Mouse (Mus musculus): ENCODE measurements around the gene Abcf2.

The Abcf2 gene

DNA sequence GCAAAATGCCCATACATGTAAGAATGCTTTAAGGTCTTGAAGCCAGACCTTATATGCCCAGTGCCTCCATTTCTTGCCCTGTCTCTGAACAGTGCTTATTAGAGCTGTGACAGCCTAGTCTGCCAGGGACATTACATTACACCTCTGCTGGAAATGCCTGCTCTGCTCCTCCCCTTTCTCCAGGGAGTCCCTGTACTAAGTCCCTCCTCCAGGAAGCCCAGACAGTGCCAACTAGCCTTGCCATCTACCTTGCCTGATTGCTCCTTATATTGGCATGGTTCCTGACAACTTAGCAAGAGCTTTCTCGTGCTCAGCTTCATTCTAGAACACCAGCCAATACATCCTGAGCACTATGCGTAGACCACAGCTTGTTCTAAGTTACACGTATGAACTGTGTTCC is 41.5 kb downstream of the Abcf2 start:
- DNase-seq (ENCODE audit: extremely low read depth, insufficient read length, low spot score) = no peak

DNA sequence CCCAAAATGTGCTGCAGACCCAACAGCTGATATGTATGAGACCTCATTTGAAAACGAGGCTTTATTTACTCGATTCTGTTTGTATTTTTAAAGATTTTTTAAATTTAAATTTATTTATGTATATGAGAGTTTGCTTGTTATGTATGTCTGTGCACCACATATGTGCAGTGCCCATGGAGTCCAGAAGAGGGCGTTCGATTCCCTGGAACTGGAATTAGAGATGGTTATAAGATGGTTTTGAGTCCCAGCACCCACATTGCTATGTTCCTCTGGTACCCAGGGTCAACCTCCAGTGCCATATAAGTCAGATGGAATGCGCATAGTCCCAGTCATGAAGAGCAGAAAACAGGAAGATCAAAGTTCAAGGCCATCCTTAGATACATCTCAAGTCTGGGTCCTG is 43.0 kb downstream of the Abcf2 start:
- no peak for DNase-seq (ENCODE audit: extremely low read depth, insufficient read length, low spot score)

DNA sequence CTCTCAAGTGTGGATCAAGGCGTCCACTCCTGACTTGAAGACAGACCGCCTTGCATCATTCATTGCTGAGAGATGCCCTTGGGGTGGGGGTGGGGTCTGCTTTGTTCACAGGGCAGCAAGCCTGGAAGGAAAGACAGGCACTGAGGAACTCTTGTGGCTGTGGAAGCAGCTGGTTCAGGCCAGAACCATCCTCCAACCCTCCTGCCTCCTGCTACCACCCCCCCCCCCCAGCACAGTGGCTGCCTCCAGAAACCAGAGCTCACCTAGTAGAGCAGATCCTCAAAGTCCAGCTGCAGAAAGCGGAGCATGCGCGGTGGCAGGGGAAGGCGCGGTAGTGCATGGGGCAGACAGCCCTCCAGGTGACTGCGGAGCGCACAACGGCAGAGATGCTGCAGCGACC is 43.9 kb downstream of the Abcf2 start:
- DNase-seq (ENCODE audit: extremely low read depth, insufficient read length, low spot score) = no peak

DNA sequence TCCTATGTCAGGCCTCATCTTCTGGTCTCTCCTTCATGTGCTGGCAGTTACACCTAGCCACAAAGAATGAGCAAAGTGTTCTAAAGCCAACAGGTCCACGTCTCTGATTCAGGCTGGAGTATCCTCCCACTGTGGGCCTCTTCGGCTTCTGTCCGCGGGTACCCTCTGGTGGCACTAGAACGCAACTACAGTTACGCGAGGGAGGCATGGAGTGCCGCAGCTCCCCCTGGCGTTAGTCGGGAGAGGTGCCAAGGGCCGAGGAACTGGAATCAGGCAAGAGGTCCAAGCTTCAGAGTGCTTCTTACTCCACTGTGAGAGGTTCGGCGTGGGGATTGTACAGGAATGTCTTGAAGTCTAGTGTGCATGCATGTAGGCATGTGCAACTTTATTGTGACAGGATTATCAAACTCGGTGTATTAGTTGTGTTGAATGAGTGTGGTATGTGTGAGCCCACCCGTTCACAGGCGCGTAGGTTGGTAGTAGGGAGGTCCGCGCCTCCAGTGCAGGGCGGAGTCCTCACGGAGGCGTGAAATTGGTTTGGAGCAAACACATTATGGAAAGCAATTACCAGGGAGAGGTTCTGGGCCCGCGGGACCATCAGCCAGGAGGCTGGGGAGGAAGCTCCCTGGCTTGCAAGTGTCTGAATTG is 47.1 kb downstream of the Abcf2 start:
- peak; percentile 70 for DNase-seq (ENCODE audit: extremely low read depth, insufficient read length, low spot score)

DNA sequence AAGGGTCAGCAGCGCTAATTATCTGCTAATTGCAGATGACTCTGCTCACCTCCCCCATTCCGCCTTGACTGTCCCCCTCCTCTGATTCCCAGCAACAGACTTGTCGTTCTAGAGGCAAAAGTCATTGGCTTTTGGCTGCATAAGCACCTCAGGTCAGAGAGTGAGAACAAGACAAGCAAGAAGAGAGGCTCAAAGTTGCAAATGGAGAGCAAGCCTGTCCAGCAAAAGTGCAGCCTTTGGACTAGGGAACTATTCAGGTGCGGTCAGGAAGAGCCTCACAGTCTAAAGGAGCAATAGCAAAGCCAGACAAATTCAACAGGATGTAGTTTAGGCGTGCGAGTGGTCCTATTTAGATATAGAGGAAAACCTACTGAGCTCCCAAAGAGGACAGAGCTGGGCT is 49.5 kb downstream of the Abcf2 start:
- no peak for DNase-seq (ENCODE audit: extremely low read depth, insufficient read length, low spot score)

DNA sequence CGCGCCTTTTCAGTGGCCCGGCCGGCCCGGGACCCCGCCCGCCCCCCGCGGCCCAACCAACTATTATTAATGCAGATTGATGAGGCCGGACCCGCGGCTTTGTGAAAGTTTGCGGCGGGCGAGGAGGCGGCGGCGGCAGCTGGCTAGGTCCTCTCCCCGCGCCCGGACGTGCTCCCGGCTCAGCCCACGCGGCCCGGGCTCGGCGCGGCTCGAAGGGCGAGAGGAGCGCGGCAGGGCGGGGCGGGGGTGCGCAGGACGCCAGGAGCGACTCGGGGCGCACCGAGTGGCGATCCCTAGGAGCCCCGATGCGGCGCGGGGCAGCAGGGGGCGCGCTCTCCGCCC is 50.4 kb downstream of the Abcf2 start, which contains the start of gene Gbx1:
Gbx1 (minus strand) TSS at position 314 of the 342 bp plus-strand sequence.
- no peak for DNase-seq (ENCODE audit: extremely low read depth, insufficient read length, low spot score)

DNA sequence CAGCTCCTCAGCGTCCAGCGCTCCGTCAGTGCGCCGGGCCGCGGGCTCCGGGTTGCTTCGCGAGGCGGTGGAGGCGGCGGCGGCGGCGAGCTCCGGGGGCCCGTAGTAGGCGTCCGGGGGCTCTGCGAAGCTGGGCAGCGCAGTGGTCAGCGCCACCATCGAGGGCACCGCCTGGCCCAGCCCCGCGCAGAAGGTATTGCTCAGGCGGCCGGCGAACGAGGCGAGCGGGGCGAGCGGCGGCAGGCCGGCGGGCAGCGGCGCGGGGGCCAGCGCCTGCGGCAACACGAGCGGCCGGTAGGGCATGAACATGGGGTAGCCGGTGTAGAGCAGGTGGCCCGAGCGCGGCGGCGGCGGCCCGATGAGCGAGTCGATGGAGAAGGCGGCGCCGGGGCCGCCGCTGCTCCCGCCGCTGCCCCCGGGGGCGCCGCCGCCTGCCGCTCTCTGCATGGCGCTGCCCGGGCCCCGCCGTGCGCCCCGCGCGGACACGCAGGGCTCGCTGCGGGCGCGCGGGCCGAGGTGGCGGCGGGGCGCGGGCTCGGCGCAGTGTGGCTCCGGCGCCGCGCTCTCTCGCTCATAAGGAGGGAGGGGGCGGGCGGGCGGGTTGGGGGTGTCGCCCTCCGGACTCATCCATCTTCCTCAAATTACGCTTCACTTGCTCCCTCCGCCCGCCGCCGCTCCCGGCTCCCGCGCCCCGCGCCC is 50.9 kb downstream of the Abcf2 start:
- no peak for DNase-seq (ENCODE audit: extremely low read depth, insufficient read length, low spot score)

DNA sequence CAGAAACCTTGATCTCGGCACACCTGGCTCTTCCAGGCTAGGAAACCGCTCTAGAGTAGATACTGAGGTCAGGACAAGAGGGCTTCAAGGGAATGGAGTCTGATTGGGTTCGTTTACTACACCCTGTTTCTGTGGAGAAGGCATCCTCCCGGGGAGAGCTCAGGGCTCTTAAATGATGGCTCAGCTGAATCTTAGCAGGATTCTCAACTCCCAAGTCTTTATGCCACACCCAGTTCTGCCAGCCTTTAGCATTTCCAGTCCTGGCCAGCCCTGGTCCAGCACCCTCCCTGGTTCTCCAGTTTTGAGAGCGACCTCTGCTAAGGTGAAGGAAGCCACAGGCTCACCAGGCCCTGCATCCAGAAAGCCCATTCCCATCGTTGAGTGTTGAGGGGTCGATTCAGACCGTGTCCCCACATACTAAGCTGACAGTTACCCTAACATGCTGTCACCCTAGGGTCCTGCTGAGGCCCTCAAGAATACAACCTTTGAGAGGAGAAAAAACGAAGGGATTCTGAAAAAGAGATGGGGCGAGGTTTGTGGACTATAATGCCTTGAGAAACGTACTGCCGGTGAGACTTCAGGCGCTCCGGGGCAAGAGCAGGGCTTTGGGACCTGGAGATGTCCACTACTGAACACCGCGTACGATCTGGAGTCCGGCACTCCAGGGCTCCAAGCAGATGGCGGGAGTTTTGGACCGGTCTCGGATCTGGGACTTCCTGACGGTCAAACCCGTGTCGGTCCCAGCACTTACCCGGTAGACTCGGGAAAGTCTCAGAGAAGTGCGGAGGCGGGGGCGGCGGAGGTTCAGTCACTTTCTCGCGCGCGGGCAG is 51.7 kb downstream of the Abcf2 start:
- DNase-seq (ENCODE audit: extremely low read depth, insufficient read length, low spot score) = no peak

DNA sequence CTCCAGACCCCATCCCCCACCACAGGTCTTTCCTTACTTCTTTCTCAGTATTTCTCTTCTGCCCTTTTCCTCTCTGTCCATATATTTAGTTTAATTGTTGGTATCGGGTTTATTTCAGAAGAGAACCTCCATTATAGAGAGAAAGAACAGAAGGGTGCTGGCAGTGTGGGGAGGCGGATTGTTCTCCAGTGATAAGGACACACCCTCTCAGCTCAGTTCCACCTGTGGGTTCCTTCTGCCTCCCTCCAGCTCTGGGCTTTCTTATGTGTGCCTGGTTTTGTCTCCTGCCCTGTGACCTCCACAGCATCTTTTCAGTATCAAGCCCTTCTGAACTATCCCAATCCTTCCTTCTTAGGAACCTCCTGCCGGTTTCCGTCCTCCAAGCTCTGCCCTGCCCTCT is 52.7 kb downstream of the Abcf2 start:
- no peak for DNase-seq (ENCODE audit: extremely low read depth, insufficient read length, low spot score)

DNA sequence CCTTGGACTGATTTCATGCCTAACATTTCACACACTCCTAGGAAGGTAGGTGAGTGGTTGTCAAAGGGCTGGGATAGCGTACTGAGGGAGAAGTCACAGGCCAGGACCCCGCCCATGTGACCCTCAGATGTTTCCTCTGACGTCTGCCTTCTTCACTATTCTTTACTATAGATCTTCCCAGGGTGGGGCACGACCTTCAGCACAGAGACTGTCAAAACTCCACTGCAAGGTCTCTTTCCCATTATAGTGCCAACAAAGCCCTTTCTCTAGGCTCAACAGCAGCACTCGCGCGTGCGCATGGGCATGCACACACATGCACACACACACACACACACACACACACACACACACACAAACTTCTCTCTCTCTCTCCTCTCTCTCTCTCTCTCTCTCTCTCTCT is 53.5 kb downstream of the Abcf2 start:
- no peak for DNase-seq (ENCODE audit: extremely low read depth, insufficient read length, low spot score)

DNA sequence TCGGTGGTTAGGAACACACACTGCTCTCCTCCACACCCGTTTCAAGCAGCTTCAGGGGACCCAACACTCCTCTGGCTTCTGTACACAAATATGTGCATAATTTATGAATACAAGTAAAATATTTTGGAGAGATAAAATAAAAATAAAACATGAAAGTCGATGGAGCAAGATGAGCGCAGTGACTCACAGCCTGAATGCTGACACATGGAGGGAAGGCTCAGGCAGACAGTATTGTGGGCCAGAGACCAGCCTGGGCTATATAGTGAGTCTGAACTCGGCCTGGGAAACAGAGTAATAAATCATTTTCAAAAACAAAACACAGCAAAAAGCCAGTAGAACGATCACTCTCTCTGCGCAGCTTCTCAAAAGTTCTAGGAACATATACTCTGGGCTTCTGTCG is 55.9 kb downstream of the Abcf2 start:
- DNase-seq (ENCODE audit: extremely low read depth, insufficient read length, low spot score) = no peak
